Mouse (Mus musculus): ENCODE measurements around the gene Hkdc1.

GRCm38 (mm10) chr10:62356105-62356730 lies 66.1 kb downstream of the Hkdc1 start:
- TF ChIP-seq CTCF (IDR thresholded peaks at IDR 0.05; ENCODE audit: low read depth) (no peak), EP300 (IDR thresholded peaks at IDR 0.05; ENCODE audit: low read depth) (no peak)
